Mouse (Mus musculus) liver, postnatal 0 days (tissue): ENCODE results near the gene Abcc10. TPM values are rescaled to one million over a fixed set of nuclear protein-coding genes. Genes with fewer than 3 reads are reported as not detected.

Source experiments
- ATAC-seq: fragments of 200-750 bp; cut with Nextera tagmentation; 2 replicates; pipeline ENCODE4 v1.8.0; 2017; ENCODE audit warnings: mild to moderate bottlenecking, moderate library complexity
- DNase-seq: peaks from one replicate; pipeline ENCODE4 v3.0.0-alpha.2; 2016
- H3K27ac ChIP-seq: fragments of 300-500 bp; sonication (generic); 2 replicates; pipeline ENCODE4 v1.5.1; 2014; ENCODE audit warnings: antibody characterized with exemption, moderate library complexity, mild to moderate bottlenecking, low read depth
- H3K27me3 ChIP-seq: fragments of 300-500 bp; sonication (generic); 2 replicates; pipeline ENCODE4 v1.6.1; 2014; ENCODE audit warnings: low read length, control low read depth, mixed read lengths; ENCODE audit not compliant: insufficient read depth
- H3K36me3 ChIP-seq: fragments of 300-500 bp; sonication (generic); replicated peaks from 2 replicates; pipeline ENCODE4 v1.6.1; 2014; ENCODE audit warnings: mild to moderate bottlenecking, control low read depth, low read length, moderate library complexity, mixed read lengths; ENCODE audit not compliant: insufficient read depth
- H3K4me1 ChIP-seq: fragments of 300-500 bp; sonication (generic); 2 replicates; pipeline ENCODE4 v1.6.1; 2014; ENCODE audit warnings: antibody characterized with exemption, mild to moderate bottlenecking, control low read depth; ENCODE audit not compliant: insufficient read depth
- H3K4me2 ChIP-seq: fragments of 300-500 bp; sonication (generic); 2 replicates; pipeline ENCODE4 v1.6.1; 2014; ENCODE audit warnings: low read depth, mild to moderate bottlenecking, low read length, moderate library complexity, mixed read lengths
- H3K4me3 ChIP-seq: fragments of 300-500 bp; sonication (generic); 2 replicates; pipeline ENCODE4 v1.5.1; 2014; ENCODE audit warnings: low read depth, low read length
- H3K9ac ChIP-seq: fragments of 300-500 bp; sonication (generic); replicated peaks from 2 replicates; pipeline ENCODE4 v1.6.1; 2014; ENCODE audit warnings: mild to moderate bottlenecking, moderate library complexity
- H3K9me3 ChIP-seq: fragments of 300-500 bp; sonication (generic); 2 replicates; pipeline ENCODE4 v1.6.1; 2016; ENCODE audit warnings: mild to moderate bottlenecking, control low read depth, low read length, mixed read lengths
- CTCF ChIP-seq: sonication (generic); IDR thresholded peaks from 2 replicates; pipeline ENCODE4 v1.5.1; 2016; ENCODE audit warnings: antibody characterized with exemption, low read depth
- EP300 ChIP-seq: IDR thresholded peaks from 2 replicates; pipeline ENCODE4 v1.6.1; 2016; ENCODE audit warnings: antibody characterized with exemption, low read depth, mild to moderate bottlenecking
- WGBS: fragments of 180-500 bp; shearing (Covaris S2); extraction: QIAGEN DNeasy Blood & Tissue Kit; methylation state at CpG from one replicate; pipeline ENCODE4 v1.1.7; 2014; ENCODE audit not compliant: insufficient replicate concordance; 5-methylcytosine and 5-hydroxymethylcytosine counted together
- polyA plus RNA-seq: library from polyadenylated mRNA; unstranded; fragments of >200 nt; fragmentation: Nextera tagmentation; extraction: Ambion mirVana; gene quantifications from 2 replicates; pipeline ENCODE4 v1.2.1, GENCODE M21; 2015

Gene Abcc10
- 1.5 TPM in 2 replicates for polyA plus RNA-seq

DNA sequence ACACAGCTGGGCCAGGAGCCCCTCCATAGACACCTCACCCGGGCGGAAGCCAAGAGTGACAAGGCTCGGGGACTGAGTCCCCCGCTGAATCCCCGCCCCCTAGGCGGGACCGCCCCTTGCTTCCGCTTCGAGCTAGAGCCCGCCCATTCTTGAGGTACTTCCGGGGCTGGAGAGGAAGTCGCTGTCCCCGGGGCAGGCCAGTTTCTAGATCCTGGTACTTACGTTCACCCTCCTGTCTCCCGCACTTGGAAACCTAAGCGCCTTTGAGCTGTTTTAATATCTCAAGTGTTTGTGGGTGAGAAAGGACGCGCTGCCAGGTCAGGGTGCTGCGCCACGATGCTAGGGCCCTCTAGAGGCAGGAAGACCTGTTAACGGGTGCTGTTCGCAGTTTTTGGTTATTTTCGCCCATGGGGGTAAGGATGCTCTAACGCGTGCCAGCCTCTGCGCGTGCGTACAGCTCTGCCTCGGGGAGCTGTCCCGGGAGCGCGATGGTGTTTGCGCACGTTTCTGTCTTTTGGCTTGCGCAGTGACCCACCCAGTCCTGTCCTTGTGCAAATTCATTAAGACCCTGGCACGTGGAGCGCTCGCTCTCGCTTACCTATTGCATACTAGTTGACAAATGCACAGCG is at the start of gene Abcc10:
TSS of gene Abcc10 (minus strand) at position 447 of the 629 bp plus-strand sequence.
- no peaks in the 10 kb centered on the region for H3K27me3 ChIP-seq
- H3K4me1 ChIP-seq = peaks cover 23% of the 10 kb centered on the region
- DNase-seq (peak; percentile 98), ATAC-seq (peak; percentile 99)
- H3K4me3 ChIP-seq = peak within 1 kb of the TSS; percentile 71
- TF ChIP-seq EP300 = peak; percentile 45; the same call in 1 of the 2 replicates
- peak; percentile 49 for TF ChIP-seq CTCF
- H3K9me3 ChIP-seq = no peaks in the 10 kb centered on the region
- H3K9ac ChIP-seq = peak within 1 kb of the TSS; percentile 79
- H3K36me3 ChIP-seq = no peaks in the 10 kb centered on the region
- H3K27ac ChIP-seq = peak within 1 kb of the TSS; percentile 81
- WGBS = under 1% methylated on average over 40 of the region's 40 CpGs
- peak within 1 kb of the TSS; percentile 98 for H3K4me2 ChIP-seq

DNA sequence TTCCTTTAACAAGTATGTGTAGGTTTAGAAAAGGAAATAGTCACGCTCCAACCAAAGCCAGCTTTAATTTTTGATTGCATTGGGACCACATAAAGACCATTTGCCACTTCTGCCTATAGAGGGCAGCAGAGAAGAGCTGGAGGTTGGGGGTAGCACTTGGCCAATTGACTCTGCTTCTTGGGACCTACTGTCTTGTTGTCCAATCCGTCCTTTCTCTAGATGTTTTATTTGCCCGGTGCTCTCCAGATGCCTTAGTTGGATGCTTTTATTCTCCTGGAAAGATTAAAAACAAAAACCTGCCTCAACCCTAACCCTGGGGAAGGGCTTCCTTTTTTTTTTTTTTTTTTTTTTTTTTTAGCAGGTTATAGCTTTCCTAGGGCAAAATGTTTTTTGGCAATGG is 43.6 kb upstream of the Abcc10 start:
- no peak overlapping the region for H3K4me3 ChIP-seq
- ATAC-seq = no peak
- H3K4me2 ChIP-seq = no peak overlapping the region
- no peak overlapping the region for H3K9ac ChIP-seq
- no peaks in the 10 kb centered on the region for H3K27me3 ChIP-seq
- H3K36me3 ChIP-seq = no peaks in the 10 kb centered on the region
- H3K4me1 ChIP-seq = no peaks in the 10 kb centered on the region
- no peak overlapping the region for H3K27ac ChIP-seq
- H3K9me3 ChIP-seq = no peaks in the 10 kb centered on the region
- no peak for DNase-seq
- peak; percentile 74 for TF ChIP-seq CTCF
- TF ChIP-seq EP300 = no peak
- WGBS = 62% methylated on average over 3 of the region's 3 CpGs

DNA sequence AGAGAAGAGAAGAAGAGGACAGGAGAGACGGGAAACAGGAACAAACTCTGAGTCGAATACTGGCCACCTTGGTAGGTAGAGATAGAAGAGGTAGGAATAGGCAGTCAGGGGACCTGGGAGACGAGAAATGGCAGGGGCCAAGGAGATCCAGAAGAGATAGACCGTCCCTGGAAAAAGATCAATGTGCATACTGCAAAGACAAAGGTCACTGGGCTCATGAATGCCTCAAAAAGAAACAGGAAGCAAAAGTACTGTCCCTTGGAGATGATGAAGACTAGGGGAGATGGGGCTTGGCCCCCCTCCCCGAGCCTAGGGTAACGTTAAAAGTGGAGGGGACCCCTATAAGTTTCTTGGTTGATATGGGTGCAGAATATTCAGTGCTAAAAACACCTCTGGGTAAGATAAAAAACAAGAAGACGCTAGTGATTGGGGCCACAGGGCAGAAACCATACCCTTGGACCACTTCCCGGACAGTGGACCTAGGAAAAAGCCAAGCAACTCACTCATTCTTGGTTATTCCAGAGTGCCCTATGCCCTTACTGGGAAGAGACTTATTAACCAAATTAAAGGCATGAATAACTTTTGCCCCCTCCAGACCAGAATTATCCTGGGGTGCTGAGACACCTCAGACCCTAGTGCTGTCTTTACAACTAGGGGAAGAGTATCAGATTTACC is 23.0 kb upstream of the Abcc10 start:
- Histone ChIP-seq H3K9me3 (peaks cover 16% of the 10 kb centered on the region), H3K9ac (no peak overlapping the region), H3K27me3 (no peaks in the 10 kb centered on the region), H3K27ac (no peak overlapping the region), H3K4me3 (no peak overlapping the region), H3K4me2 (no peak overlapping the region), H3K36me3 (no peaks in the 10 kb centered on the region), H3K4me1 (no peaks in the 10 kb centered on the region)
- WGBS = 80% methylated on average over 8 of the region's 8 CpGs
- DNase-seq (no peak), ATAC-seq (no peak)
- TF ChIP-seq CTCF (no peak), EP300 (no peak)

DNA sequence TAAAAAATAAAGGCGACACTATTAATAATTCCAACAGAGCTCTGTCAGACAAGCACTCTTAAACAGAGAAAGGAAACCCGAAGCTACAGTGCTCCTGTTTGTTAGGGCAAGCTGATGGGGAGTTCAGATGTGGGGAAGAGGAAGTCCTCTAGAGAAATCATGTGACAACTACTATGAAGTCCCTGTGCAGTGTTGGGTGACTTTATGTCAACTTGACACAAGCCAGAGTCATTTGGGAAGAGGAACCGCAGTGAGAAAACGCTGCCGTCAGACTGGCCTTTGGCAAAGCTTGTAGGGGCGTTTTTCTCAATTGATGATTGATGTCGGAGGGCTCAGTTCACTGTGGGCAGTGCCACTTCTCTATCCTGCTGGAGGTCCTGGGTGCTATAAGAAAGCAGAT is 13.1 kb upstream of the Abcc10 start:
- no peak overlapping the region for H3K4me3 ChIP-seq
- H3K36me3 ChIP-seq = no peaks in the 10 kb centered on the region
- H3K9me3 ChIP-seq = peaks cover 10% of the 10 kb centered on the region
- no peak overlapping the region for H3K9ac ChIP-seq
- peak; percentile 38; the same call in 1 of the 2 replicates for ATAC-seq
- 28% methylated on average over 7 of the region's 7 CpGs for WGBS
- no peak overlapping the region for H3K27ac ChIP-seq
- H3K4me1 ChIP-seq = no peaks in the 10 kb centered on the region
- H3K4me2 ChIP-seq = no peak overlapping the region
- DNase-seq = no peak
- H3K27me3 ChIP-seq = no peaks in the 10 kb centered on the region
- TF ChIP-seq EP300 (no peak), CTCF (no peak)

DNA sequence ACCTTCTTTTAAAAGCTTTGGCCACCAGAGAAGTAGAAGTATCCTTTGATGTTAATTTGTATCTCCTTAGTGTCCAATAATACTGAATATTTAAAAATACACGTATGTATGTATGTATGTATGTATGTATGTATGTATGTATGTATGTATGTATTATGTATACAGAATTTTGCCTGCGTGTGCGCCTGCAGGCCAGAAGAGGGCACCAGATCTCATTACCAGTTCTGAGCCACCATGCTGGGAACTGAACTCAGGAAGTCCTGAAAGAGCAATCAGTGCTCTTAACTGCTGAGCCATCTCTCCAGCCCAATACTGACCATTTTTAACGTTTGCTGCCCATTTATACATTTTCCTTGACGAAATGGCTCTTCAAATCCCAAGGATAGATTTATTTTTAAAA is 8.3 kb upstream of the Abcc10 start:
- no peak for DNase-seq
- Histone ChIP-seq H3K27ac (no peak overlapping the region), H3K4me3 (no peak overlapping the region), H3K36me3 (no peaks in the 10 kb centered on the region), H3K4me1 (no peaks in the 10 kb centered on the region), H3K4me2 (no peak overlapping the region), H3K27me3 (no peaks in the 10 kb centered on the region), H3K9me3 (no peaks in the 10 kb centered on the region), H3K9ac (no peak overlapping the region)
- 27% methylated on average over 5 of the region's 5 CpGs for WGBS
- TF ChIP-seq CTCF (peak; percentile 62), EP300 (no peak)
- no peak for ATAC-seq

DNA sequence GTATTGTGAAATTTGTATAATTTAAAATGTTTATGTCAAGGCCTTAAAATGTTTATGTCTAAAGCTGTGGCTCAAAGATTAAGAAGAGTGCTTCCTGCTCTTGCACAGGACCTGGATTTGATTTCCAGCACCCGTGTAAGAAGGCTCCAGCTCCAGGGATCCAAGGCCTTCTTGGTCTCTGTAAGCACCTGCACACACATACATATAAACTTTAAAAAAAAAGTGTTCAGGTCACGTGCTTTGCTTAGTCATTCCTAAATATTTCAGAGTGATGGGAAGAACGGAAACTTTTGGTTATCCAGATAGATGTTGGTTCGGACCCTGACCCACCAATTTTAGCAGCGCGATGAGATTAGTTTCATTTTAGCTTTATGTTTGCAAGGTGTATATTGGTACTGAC is 571 bp upstream of the Abcc10 start:
- no peak for DNase-seq
- peak overlapping the region; percentile 81 for H3K27ac ChIP-seq
- peaks cover 23% of the 10 kb centered on the region for H3K4me1 ChIP-seq
- 66% methylated on average over 6 of the region's 6 CpGs for WGBS
- H3K4me2 ChIP-seq = peak overlapping the region; percentile 98
- H3K9ac ChIP-seq = no peak overlapping the region
- TF ChIP-seq EP300 (no peak), CTCF (no peak)
- no peaks in the 10 kb centered on the region for H3K36me3 ChIP-seq
- H3K9me3 ChIP-seq = no peaks in the 10 kb centered on the region
- H3K4me3 ChIP-seq = no peak overlapping the region
- no peak for ATAC-seq
- H3K27me3 ChIP-seq = no peaks in the 10 kb centered on the region
